Mouse (Mus musculus) MEL (cell line): Measurements from ENCODE around the gene Prss46. TPM values are rescaled to one million over a fixed set of nuclear protein-coding genes. Genes with fewer than 3 reads are reported as not detected.

Experiments
- DNase-seq: peaks from one replicate; pipeline ENCODE4 v3.0.0; 2011; ENCODE audit warnings: low read depth, low spot score
- H3K27ac ChIP-seq: 2 replicates; pipeline ENCODE4 v1.5.1; 2012; ENCODE audit warnings: low read depth, mild to moderate bottlenecking, control low read depth, low read length, moderate library complexity; ENCODE audit not compliant: control insufficient read depth
- H3K27me3 ChIP-seq, 2 experiments: fragments of 150-350 bp in 1 of 2; sonication (generic) in 1 of 2; 2 replicates each; pipeline ENCODE4 v1.6.1; 2012; ENCODE audit warnings: low read length in 2 of 2, mild to moderate bottlenecking in 2 of 2, improper control_type of control experiment in 1 of 2, moderate library complexity in 1 of 2; ENCODE audit not compliant: insufficient read depth in 2 of 2, control insufficient read depth in 1 of 2
- H3K36me3 ChIP-seq, 2 experiments: 2 replicates each; pipeline ENCODE4 v1.6.1; 2012 to 2014; ENCODE audit warnings: low read length in 2 of 2, improper control_type of control experiment in 1 of 2, inconsistent platforms in 1 of 2, mild to moderate bottlenecking in 1 of 2; ENCODE audit not compliant: insufficient read depth in 2 of 2, control insufficient read depth in 1 of 2
- H3K4me1 ChIP-seq, 2 experiments: fragments of 150-350 bp in 1 of 2; sonication (generic) in 1 of 2; 2 replicates each; pipeline ENCODE4 v1.6.1; 2012; ENCODE audit warnings: low read length in 2 of 2, improper control_type of control experiment in 1 of 2, mild to moderate bottlenecking in 1 of 2; ENCODE audit not compliant: insufficient read depth in 2 of 2, control insufficient read depth in 1 of 2
- H3K4me3 ChIP-seq, 2 experiments: fragments of 150-350 bp in 1 of 2; sonication (generic) in 1 of 2; 2 replicates each; pipeline ENCODE4 v1.5.1; 2012; ENCODE audit warnings: low read depth in 2 of 2, low read length in 2 of 2, mild to moderate bottlenecking in 2 of 2, moderate library complexity in 2 of 2, control low read depth in 1 of 2, improper control_type of control experiment in 1 of 2; ENCODE audit not compliant: control insufficient read depth in 1 of 2, insufficient read depth in 1 of 2
- H3K79me2 ChIP-seq: 2 replicates; pipeline ENCODE4 v1.6.1; 2012; ENCODE audit warnings: mild to moderate bottlenecking, low read length, moderate library complexity; ENCODE audit not compliant: control insufficient read depth, poor library complexity, insufficient read depth
- H3K9ac ChIP-seq: 2 replicates; pipeline ENCODE4 v1.6.1; 2012; ENCODE audit warnings: low read depth, mild to moderate bottlenecking, control low read depth, low read length, moderate library complexity; ENCODE audit not compliant: control insufficient read depth, poor library complexity, severe bottlenecking
- H3K9me3 ChIP-seq: fragments of 150-350 bp; sonication (generic); replicated peaks from 2 replicates; pipeline ENCODE4 v1.6.1; 2012; ENCODE audit warnings: mild to moderate bottlenecking, low read length, improper control_type of control experiment, moderate library complexity; ENCODE audit not compliant: insufficient read depth
- BHLHE40 ChIP-seq: IDR thresholded peaks from 2 replicates; pipeline ENCODE4 v1.6.1; 2012; ENCODE audit warnings: low read depth, mild to moderate bottlenecking, inconsistent platforms, low read length, improper control_type of control experiment, borderline replicate concordance
- CHD1 ChIP-seq: IDR thresholded peaks from 2 replicates; pipeline ENCODE4 v1.6.1; 2012; ENCODE audit warnings: low read depth, mild to moderate bottlenecking, inconsistent platforms, low read length, improper control_type of control experiment
- CTCF ChIP-seq, 3 experiments: IDR thresholded peaks in 2 of 3; conservative IDR thresholded peaks in 1 of 3; 2 replicates each; pipeline ENCODE4 v1.5.1; 2011 to 2012; ENCODE audit warnings: low read length in 3 of 3, low read depth in 2 of 3, mild to moderate bottlenecking in 2 of 3, improper control_type of control experiment in 1 of 3, inconsistent platforms in 1 of 3, mixed read lengths in 1 of 3, moderate library complexity in 1 of 3; ENCODE audit not compliant: control insufficient read depth in 1 of 3, insufficient read depth in 1 of 3, poor library complexity in 1 of 3, severe bottlenecking in 1 of 3
- E2F4 ChIP-seq: IDR thresholded peaks from 2 replicates; pipeline ENCODE4 v1.6.1; 2011; ENCODE audit warnings: low read depth, low read length, improper control_type of control experiment, borderline replicate concordance
- ELF1 ChIP-seq: IDR thresholded peaks from 2 replicates; pipeline ENCODE4 v1.6.1; 2014; ENCODE audit warnings: low read depth, mild to moderate bottlenecking, inconsistent platforms, low read length, improper control_type of control experiment, moderate library complexity
- EP300 ChIP-seq, 2 experiments: IDR thresholded peaks; 2 replicates each; pipeline ENCODE4 v1.6.1; 2011; ENCODE audit warnings: improper control_type of control experiment in 2 of 2, low read length in 2 of 2, low read depth in 1 of 2, mild to moderate bottlenecking in 1 of 2
- HCFC1 ChIP-seq: IDR thresholded peaks from 2 replicates; pipeline ENCODE4 v1.6.1; 2012; ENCODE audit warnings: low read depth, mild to moderate bottlenecking, inconsistent platforms, low read length, improper control_type of control experiment, moderate library complexity
- JUND ChIP-seq: IDR thresholded peaks from 2 replicates; pipeline ENCODE4 v1.6.1; 2011; ENCODE audit warnings: low read depth, mild to moderate bottlenecking, improper control_type of control experiment, low read length
- MAX ChIP-seq: IDR thresholded peaks from 2 replicates; pipeline ENCODE4 v1.6.1; 2011; ENCODE audit warnings: low read length, improper control_type of control experiment
- MAZ ChIP-seq: IDR thresholded peaks from 2 replicates; pipeline ENCODE4 v1.6.1; 2012; ENCODE audit warnings: low read depth, mild to moderate bottlenecking, inconsistent platforms, low read length, improper control_type of control experiment
- MEF2A ChIP-seq: IDR thresholded peaks from 2 replicates; pipeline ENCODE4 v1.6.1; 2014; ENCODE audit warnings: low read depth, mild to moderate bottlenecking, inconsistent platforms, low read length, improper control_type of control experiment; ENCODE audit not compliant: poor library complexity, insufficient replicate concordance, severe bottlenecking; ENCODE audit errors: extremely low read depth
- MYC ChIP-seq: IDR thresholded peaks from 2 replicates; pipeline ENCODE4 v1.6.1; 2011; ENCODE audit warnings: low read depth, mild to moderate bottlenecking, low read length, improper control_type of control experiment, moderate library complexity
- NRF1 ChIP-seq: IDR thresholded peaks from 2 replicates; pipeline ENCODE4 v1.6.1; 2014; ENCODE audit warnings: low read depth, mild to moderate bottlenecking, inconsistent platforms, low read length, improper control_type of control experiment, moderate library complexity; ENCODE audit not compliant: poor library complexity, insufficient read depth, severe bottlenecking
- POLR2A ChIP-seq, 2 experiments: IDR thresholded peaks; 2 replicates each; pipeline ENCODE4 v1.6.1; 2011 to 2012; ENCODE audit warnings: low read length in 2 of 2, mild to moderate bottlenecking in 2 of 2, control low read depth in 1 of 2, improper control_type of control experiment in 1 of 2, low read depth in 1 of 2, moderate library complexity in 1 of 2; ENCODE audit not compliant: control insufficient read depth in 1 of 2, insufficient read depth in 1 of 2, poor library complexity in 1 of 2
- POLR2AphosphoS2 ChIP-seq: IDR thresholded peaks from 2 replicates; pipeline ENCODE4 v1.6.1; 2011; ENCODE audit warnings: low read length, improper control_type of control experiment
- RAD21 ChIP-seq: IDR thresholded peaks from 2 replicates; pipeline ENCODE4 v1.6.1; 2011; ENCODE audit warnings: mild to moderate bottlenecking, low read depth, low read length, improper control_type of control experiment
- SMC3 ChIP-seq: IDR thresholded peaks from 2 replicates; pipeline ENCODE4 v1.6.1; 2011; ENCODE audit warnings: low read depth, low read length, improper control_type of control experiment
- TAL1 ChIP-seq: IDR thresholded peaks from 2 replicates; pipeline ENCODE4 v1.6.1; 2012; ENCODE audit warnings: mild to moderate bottlenecking, inconsistent platforms, low read length, moderate library complexity, mixed read lengths
- TCF12 ChIP-seq: IDR thresholded peaks from 2 replicates; pipeline ENCODE4 v1.6.1; 2014; ENCODE audit warnings: low read depth, mild to moderate bottlenecking, inconsistent platforms, low read length, improper control_type of control experiment, moderate library complexity
- ZC3H11A ChIP-seq: IDR thresholded peaks from 2 replicates; pipeline ENCODE4 v1.6.1; 2012; ENCODE audit warnings: low read depth, mild to moderate bottlenecking, inconsistent platforms, low read length, improper control_type of control experiment
- ZMIZ1 ChIP-seq: IDR thresholded peaks from 2 replicates; pipeline ENCODE4 v1.6.1; 2012; ENCODE audit warnings: low read depth, mild to moderate bottlenecking, inconsistent platforms, low read length, improper control_type of control experiment, moderate library complexity
- polyA plus RNA-seq, 2 experiments: library from polyadenylated mRNA; stranded (reverse) in 1 of 2; unstranded in 1 of 2; fragments of >175 nt in 1 of 2; fragments of >200 nt in 1 of 2; gene quantifications; 2 replicates each; pipeline versions ENCODE4 v1.2.1 to v1.2.4; 2012; ENCODE audit warnings: low replicate concordance in 2 of 2, low read depth in 1 of 2; ENCODE audit not compliant: insufficient read length in 2 of 2, insufficient read depth in 1 of 2, missing spikeins in 1 of 2
- total RNA-seq: library from RNA; depleted of rRNA; stranded (reverse); fragments of 300-350 nt; gene quantifications from 2 replicates; pipeline ENCODE4 v1.2.3, GENCODE M21; 2012

Gene Prss46
- total and polyA plus RNA-seq, 3 experiments: not detected

GRCm38 (mm10) chr9:110858967-110859596 lies 14.8 kb downstream of the Prss46 start (continued):
- TF ChIP-seq JUND: no peak

GRCm38 (mm10) chr9:110871030-110871429 lies 26.7 kb downstream of the Prss46 start:
- no peaks in the 10 kb centered on the region for H3K27me3 ChIP-seq
- TF ChIP-seq CHD1 (no peak), POLR2A (IDR thresholded peaks at IDR 0.05; ENCODE audit: control insufficient read depth in 1 of 2, insufficient read depth in 1 of 2, low read depth in 1 of 2, low read length in 2 of 2, poor library complexity in 1 of 2) (no peak), SMC3 (peak; percentile 67), MYC (no peak), EP300 (IDR thresholded peaks at IDR 0.05; ENCODE audit: low read depth in 1 of 2, low read length in 2 of 2) (no peak), ELF1 (no peak), E2F4 (no peak), ZMIZ1 (no peak), MAZ (no peak), ZC3H11A (peak; percentile 54), NRF1 (no peak), RAD21 (peak; percentile 74), CTCF (IDR thresholded peaks at IDR 0.05 in 2 of 3, conservative IDR thresholded peaks at IDR 0.05 in 1 of 3; ENCODE audit: control insufficient read depth in 1 of 3, insufficient read depth in 1 of 3, low read depth in 2 of 3, low read length in 3 of 3, poor library complexity in 1 of 3, severe bottlenecking in 1 of 3) (peak; percentile 65 to 80 (median 80)), MAX (no peak), BHLHE40 (no peak), TCF12 (no peak)
- no peak overlapping the region for H3K9ac ChIP-seq
- H3K4me3 ChIP-seq: no peak overlapping the region
- no peak overlapping the region for H3K27ac ChIP-seq
- no peaks in the 10 kb centered on the region for H3K36me3 ChIP-seq
- DNase-seq: peak; percentile 37
- no peaks in the 10 kb centered on the region for H3K4me1 ChIP-seq
- no peaks in the 10 kb centered on the region for H3K9me3 ChIP-seq
- H3K79me2 ChIP-seq: no peaks in the 10 kb centered on the region

DNA sequence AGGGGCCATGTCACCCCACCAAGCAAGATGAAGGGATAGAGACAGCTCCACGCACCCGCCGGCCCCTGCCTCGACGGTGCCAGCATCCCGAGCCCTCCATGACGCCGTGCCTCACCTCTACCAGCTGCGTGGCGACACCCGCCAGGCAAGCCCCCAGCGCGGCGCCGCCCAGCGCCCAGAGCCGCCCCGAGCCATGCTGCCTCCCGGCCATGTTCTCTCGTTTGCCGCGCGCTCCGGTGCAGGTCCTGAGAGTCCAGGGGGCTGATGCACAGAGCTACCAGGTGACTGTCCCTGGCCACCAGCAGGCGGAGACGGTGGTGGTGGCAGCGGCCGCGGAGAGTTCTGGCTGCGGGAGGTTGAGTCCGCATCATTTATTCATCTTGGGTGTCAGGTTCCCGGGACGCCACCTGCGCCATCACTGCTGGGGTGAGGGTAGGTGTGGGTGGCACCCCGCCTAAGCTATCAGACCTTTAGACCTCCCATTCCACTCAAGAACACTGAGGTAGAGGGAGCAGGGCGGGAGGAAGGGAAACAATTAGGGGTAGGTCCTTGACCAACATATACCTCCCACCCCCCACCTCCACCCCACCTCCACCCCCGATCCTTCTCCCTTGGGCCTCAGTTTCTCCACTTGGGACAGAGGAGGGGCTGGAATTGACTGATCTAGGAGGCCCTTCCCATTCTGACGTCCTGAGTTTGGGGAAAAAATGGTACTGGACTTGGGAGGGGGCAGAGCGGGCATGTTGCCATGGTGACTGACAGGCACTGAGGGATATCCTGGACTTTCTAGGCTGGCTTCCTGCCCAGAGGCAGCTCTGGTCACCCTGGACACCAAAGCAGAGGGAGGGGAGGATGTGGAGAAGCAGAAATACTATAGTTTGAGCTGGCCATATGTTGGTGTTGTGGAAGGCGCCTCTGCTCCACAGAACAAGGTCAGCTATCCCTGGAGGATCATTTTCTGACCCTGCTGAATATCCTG lies 29.7 kb downstream of the Prss46 start:
- H3K27ac ChIP-seq: no peak overlapping the region
- H3K27me3 ChIP-seq: no peaks in the 10 kb centered on the region
- H3K4me1 ChIP-seq: no peaks in the 10 kb centered on the region
- H3K36me3 ChIP-seq: no peaks in the 10 kb centered on the region
- no peaks in the 10 kb centered on the region for H3K79me2 ChIP-seq
- no peak overlapping the region for H3K9ac ChIP-seq
- H3K9me3 ChIP-seq: no peaks in the 10 kb centered on the region
- no peak for DNase-seq
- TF ChIP-seq MEF2A: no peak
- TF ChIP-seq BHLHE40: no peak
- no peak for TF ChIP-seq TAL1
- no peak for TF ChIP-seq MAX
- no peak for TF ChIP-seq HCFC1
- TF ChIP-seq POLR2AphosphoS2: no peak
- H3K4me3 ChIP-seq: no peak overlapping the region
